Mouse (Mus musculus): ENCODE results near the gene Sgsm1. TPM values are rescaled to one million over a fixed set of nuclear protein-coding genes. Genes with fewer than 3 reads are reported as not detected.

The Sgsm1 gene
- polyA plus RNA-seq (2017; shearing (Covaris generic)): not detected

DNA sequence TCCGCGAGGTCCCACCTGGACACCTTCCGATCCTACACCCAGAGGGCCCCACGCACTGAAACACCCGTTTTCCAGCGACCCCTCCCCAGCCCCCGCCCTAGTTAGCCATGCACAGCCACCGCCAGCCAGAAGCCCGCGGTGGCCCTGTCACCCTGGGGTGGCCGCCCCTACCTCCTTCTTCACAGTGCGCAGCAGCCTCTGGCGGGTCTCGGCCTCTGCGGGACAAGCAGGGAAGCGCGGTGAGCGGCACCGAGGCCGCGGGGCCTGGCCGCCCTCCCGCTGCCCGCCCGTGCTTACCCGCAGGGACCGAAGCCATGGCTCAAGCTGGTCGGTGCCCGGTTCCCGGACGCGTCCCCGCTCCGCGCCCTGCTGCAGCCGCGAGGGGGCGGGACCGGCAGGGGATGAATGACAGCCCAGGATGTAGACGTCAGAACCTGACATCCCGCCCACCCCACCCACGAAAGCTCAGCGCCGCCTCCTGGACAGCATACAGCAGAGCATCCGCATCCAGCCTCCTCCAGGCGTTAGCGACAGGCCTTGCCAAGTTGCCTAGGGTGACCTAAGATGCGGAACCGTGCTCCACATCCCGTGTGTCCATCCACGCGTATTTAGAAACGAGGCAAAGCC, at the start of gene Sgsm1:
Gene Sgsm1 (minus strand): TSS at position 410 of the 627 bp plus-strand sequence.

GRCm38 (mm10) chr5:113357186-113357585, 46.6 kb upstream of the Sgsm1 start, which contains the start of gene Aym1:
Gene Aym1 (plus strand): TSS chr5:113357294.

GRCm38 (mm10) chr5:113226632-113227102, 83.9 kb downstream of the Sgsm1 start, which contains the start of gene Tmem211:
Gene Tmem211 (plus strand): TSS chr5:113226909.

GRCm38 (mm10) chr5:113221147-113221865, 89.3 kb downstream of the Sgsm1 start, which contains the start of gene 2900026A02Rik:
Gene 2900026A02Rik (minus strand): TSS chr5:113221236.

Other genes with a start within 250 kb of the Sgsm1 start
- gene Crybb2, start 240.7 kb downstream of the Sgsm1 start, polyA plus RNA-seq (2017; shearing (Covaris generic)): not detected
- gene Crybb3, start 229.2 kb downstream of the Sgsm1 start, polyA plus RNA-seq (2017; shearing (Covaris generic)): not detected
- 6.9 TPM for gene 2900026A02Rik, start 89.5 kb downstream of the Sgsm1 start, polyA plus RNA-seq (2017; shearing (Covaris generic))
- not detected for gene Tmem211, start 83.9 kb downstream of the Sgsm1 start, polyA plus RNA-seq (2017; shearing (Covaris generic))
- not detected for gene Aym1, start 46.5 kb upstream of the Sgsm1 start, polyA plus RNA-seq (2017; shearing (Covaris generic))
- 0.99 TPM for gene Wscd2, start 179.5 kb upstream of the Sgsm1 start, polyA plus RNA-seq (2017; shearing (Covaris generic))